Mouse (Mus musculus): Measurements from ENCODE around the gene Rtl9. TPM values are rescaled to one million over a fixed set of nuclear protein-coding genes. Genes with fewer than 3 reads are reported as not detected.

Gene Rtl9
- 0.10 and 0.31 TPM in 2 replicates for polyA plus RNA-seq (2012; rRNA removed)

DNA sequence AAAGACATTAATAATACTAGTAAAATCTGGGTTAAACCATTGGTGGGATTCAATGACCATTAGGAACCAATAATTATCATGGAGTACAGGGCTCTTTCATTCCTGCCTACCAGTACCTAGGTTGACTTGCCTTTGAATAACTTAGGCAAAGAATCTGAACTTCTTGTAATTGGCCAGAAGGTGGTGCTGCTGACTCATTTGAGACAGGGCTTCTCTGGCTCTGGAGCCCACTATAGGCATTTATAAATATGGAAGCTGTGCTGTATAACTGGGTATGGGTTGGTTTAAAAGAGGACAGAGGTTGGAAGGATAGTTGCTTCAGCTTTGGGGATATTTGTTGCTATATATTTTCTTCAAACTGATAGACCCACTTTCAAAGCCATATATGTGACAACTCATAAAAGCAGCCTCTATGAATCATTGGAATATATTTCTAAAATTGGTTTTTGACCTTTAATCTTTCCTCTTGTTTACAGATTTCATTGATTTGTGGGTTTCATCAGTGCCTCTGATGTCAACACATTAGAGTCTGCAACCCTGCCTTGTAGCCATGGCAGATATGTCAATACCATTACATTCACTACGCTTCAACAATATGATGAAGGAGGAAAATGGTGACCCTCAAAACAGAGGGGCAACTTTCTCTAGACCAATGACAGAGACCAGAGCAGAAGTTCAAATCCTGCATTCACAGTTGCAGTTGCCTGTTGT is at the start of gene Rtl9:
Rtl9 (plus strand) TSS at position 551 of the 711 bp plus-strand sequence.
- DNase-seq (ENCODE audit: low spot score) = no peak

DNA sequence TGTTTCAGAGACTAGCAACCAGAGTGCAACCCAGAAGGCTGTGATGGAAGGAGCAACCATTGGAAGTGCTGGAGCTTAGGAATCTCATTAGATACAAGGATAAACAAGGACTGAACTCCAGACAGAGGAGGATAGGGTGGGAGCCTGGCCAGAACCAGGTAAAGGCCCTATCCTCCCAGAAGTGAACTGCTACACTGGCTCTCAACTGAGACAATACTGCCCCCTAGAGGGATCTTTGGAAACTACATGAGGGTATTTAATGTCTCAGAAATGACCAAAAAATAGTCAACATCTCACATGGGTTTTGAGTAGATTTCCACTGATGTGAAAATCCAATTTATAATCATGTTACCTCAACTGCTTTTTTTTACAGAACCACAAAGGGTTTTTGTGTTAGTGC is 47.9 kb upstream of the Rtl9 start:
- DNase-seq (ENCODE audit: low spot score) = no peak

DNA sequence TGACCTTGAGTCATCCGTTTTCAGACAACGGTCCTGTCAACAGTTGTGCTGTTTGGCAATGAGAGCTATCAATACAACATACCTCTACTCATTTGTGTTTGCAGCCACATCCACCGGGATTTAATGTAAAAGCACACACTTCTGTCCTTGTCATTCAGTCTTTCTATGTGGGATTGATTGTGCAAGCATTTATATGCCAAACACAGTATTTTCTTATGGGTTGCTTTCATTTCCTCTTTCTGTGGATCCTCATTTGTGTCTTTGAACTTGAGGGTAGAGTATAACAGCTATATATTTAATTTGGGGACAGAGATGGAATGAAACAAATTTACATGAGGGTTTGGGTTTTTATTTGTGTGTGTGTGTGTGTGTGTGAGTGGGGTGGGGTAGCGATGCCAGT is 47.5 kb upstream of the Rtl9 start:
- DNase-seq (ENCODE audit: low spot score) = no peak

- DNase-seq (ENCODE audit: low spot score) = peak; percentile 51
Observed at GRCm38 (mm10) chrX:143058829-143059228, 40.6 kb upstream of the Rtl9 start.

- DNase-seq (ENCODE audit: low spot score) = no peak
Observed at GRCm38 (mm10) chrX:143062641-143063355, 36.6 kb upstream of the Rtl9 start.

- DNase-seq (ENCODE audit: low spot score) = no peak
Observed at GRCm38 (mm10) chrX:143063780-143064179, 35.6 kb upstream of the Rtl9 start.

- no peak for DNase-seq (ENCODE audit: low spot score)
Observed at GRCm38 (mm10) chrX:143064288-143064687, 35.1 kb upstream of the Rtl9 start.

- DNase-seq (ENCODE audit: low spot score) = no peak
Observed at GRCm38 (mm10) chrX:143066320-143067114, 32.9 kb upstream of the Rtl9 start.

GRCm38 (mm10) chrX:143067115-143067514 is 32.3 kb upstream of the Rtl9 start:
- DNase-seq (ENCODE audit: low spot score) = no peak

- DNase-seq (ENCODE audit: low spot score) = no peak
Observed at GRCm38 (mm10) chrX:143067576-143067975, 31.8 kb upstream of the Rtl9 start.

DNA sequence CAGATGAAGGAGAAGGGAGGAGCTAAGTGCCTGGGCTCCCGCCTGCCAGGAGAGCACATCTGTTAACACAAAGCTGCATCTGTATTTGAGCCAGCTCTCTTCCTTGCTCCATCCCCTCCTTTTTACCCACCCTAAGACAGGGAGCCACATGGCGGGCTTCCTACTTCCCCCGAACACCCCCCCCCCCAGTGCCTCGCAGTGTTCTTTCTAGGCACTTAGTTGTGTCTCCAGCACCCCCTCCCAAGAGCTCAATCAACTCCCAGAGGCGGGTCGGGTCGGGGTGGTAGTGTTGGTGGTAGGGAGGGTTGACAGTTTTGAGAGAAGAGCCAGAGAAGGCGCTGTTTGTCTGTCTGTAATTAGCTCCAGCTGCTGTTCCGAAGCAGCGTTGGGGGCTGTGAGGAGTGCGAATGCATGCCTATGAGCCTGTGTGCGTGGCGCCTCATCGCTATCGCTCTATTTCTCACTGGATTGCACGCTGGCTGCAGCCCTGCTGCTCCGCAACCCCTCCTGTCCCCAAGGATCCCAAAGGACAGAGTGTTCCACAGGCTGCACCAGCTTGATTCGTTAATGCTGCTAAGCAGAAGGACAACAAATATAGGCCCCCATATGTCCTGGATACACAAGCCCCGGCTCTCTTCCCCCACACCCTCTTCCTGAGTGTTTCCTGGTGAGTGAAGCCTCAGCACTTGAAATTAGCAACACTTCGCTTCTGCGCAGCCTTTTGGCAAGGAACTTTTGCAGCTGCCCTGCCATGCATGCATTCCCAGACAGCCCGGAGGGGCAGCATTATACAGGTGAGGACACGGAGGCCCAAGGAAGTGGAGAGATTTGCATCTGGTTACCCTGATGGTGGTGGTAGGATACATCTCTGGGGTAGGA is 18.7 kb upstream of the Rtl9 start:
- no peak for DNase-seq (ENCODE audit: low spot score)

- no peak for DNase-seq (ENCODE audit: low spot score)
Observed at GRCm38 (mm10) chrX:143082732-143083131, 16.7 kb upstream of the Rtl9 start.

GRCm38 (mm10) chrX:143088225-143088624 is 11.2 kb upstream of the Rtl9 start:
- DNase-seq (ENCODE audit: low spot score) = no peak

- no peak for DNase-seq (ENCODE audit: low spot score)
Observed at GRCm38 (mm10) chrX:143090904-143091588, 8.3 kb upstream of the Rtl9 start.

- no peak for DNase-seq (ENCODE audit: low spot score)
Observed at GRCm38 (mm10) chrX:143097551-143097950, 1.8 kb upstream of the Rtl9 start.

DNA sequence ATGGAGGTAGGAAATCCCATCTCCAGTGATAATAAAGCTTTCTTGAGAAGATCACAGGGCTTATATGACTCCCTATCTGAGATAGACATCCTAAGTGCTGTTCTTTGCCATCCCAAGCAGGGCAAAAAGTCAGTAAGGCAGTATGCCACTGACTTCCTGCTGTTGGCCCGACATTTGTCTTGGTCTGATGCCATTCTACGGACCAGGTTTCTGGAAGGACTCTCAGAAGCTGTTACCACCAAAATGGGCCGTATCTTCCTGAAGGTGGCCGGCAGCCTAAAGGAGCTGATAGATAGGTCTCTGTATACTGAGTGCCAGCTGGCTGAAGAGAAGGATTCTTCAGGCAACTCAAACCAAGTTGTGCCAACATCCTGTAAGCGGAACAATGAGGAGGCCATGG is 3.8 kb downstream of the Rtl9 start:
- DNase-seq (ENCODE audit: low spot score) = no peak

GRCm38 (mm10) chrX:143105866-143106265 is 6.5 kb downstream of the Rtl9 start:
- no peak for DNase-seq (ENCODE audit: low spot score)

DNA sequence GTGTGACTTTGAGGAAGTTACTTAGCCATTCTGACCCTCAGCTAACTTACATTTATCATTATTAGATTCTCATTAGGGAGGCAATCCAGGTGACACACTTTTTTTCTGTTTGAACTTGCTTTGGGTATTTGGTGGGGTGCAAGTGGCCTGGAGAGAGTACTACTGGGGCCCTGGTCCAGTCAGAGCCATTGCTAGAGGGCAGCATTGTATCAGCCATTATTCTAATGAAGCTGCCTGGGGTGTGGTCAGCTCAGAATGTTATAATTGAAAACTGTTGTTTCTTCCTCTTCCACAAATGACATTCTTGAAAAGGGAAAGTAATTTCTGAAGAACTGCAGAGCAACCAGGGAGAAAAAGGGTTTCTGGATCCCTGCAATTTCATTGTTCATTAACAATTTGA is 13.2 kb downstream of the Rtl9 start:
- no peak for DNase-seq (ENCODE audit: low spot score)
